Mouse (Mus musculus): ENCODE results near the gene Ppip5k1.

The Ppip5k1 gene

DNA sequence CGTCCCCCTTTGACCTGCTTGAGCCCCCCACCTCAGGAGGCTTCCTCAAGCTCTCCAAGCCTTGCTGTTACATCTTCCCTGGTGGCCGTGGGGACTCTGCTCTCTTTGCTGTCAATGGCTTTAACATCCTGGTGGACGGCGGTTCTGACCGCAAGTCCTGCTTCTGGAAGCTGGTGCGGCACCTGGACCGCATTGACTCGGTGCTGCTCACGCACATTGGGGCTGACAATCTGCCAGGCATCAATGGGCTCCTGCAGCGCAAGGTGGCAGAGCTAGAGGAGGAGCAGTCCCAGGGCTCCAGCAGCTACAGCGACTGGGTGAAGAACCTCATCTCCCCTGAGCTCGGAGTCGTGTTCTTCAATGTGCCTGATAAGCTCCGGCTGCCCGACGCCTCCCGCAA is 55.7 kb downstream of the Ppip5k1 start:
- no peak for DNase-seq (ENCODE audit: low read depth, low spot score)

DNA sequence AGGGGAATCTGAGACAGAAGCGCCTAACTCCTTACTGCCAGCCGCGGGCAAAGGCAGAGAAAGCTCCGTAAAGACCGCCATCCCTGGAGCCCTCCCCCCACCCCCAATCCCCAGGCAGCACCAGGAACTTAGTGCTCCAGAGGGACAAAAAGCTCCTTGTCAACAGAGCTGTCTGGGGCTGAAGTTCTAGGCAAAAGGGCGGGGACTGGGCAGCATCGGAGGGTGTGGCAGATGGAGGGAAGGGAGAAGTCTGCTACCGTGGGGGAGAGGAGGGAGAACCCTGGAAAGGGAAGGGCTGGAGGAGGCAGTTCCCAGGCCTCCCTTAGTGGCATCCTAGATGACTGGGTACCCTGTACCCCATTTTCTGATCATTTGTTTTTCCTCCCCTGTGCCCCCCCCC is 57.1 kb downstream of the Ppip5k1 start:
- DNase-seq (ENCODE audit: low read depth, low spot score), result no peak

DNA sequence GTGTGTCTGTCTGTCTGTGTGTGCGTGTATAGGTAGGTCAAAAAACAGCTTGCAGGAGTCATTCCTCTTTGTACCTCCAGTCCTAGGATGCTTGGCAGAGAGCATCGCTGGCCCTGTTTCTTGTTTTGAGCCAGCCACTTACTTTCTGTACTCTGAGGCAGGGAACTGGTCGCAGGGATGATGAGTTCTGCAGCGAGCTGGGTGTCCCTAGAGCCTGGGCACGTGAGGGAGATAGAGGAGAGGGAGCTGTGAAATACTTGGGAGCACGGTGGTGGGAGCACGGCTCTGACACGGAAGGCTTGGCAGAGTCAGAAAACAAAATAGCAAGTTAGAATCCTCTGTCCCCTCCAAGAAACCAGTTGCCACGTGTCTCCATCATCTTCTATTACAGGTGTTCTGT is 57.5 kb downstream of the Ppip5k1 start:
- DNase-seq (ENCODE audit: low read depth, low spot score), result no peak

DNA sequence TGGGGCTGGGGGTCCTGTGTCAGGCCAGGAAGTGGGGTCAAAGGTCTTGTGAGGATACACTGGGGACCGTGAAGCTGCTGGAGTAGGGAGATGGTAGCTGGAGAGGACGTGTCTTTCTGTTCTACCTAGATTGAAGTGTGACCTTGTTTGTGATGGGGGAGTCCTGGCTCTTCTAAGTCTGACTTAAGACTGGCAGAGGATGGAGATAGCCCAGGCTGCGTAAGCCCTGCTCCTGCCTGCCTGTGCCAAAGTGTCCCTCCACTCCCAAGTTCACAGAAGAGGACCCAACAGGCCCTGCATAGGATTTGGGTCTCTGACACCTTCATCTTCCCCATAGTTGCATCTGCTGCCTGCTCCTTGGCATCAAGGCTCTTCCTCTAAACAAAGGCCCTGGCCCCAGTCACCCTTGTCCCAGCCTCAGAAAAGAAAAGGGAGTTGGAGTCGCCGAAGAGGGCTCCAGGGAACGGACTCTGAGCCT is 58.4 kb downstream of the Ppip5k1 start:
- DNase-seq (ENCODE audit: low read depth, low spot score), result no peak

DNA sequence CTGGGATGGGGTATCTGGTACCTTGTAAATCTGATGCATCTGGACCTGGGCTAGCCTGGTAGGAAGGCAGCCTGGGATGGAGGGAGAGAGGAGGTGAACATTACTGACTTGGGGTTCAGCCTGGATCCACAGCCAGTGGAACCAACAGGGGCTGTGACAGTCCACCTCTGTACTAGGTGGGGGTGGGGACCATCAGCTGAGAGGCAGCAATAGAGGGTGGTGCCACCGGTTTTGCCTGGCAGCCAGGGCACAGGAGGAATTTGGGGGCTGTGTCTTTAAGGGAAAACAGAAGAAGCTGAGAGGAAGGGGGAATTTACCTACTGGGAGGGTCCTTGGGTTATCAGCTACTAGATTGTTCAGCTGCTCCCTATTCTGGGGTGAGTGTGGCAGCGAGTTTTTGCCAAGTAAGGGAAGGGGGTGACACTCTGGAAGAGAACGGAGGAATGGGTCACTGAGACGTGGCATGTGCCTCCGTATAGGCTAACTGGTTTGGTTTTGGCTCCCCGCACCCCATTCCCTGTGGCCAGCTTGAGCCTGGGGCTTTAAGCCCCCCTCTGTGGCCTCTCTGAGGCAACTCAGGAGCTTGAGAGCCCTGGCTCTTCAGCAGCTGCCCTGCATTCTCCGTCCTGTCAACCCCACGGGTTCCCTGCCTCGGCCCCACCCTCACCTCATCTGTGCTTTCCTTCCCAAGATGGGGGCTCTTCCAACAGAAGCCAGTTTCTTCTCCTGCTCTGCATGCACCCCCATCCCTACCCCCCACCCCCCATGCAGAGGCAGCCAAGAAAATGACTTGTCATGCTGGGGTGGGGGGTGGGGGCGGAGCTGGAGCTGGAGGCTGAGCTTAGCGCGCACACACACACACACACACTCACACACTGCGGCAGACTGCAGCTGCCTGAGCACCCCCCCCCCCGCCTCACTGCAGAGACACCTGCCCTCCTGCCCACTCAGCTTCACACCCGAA is 59.3 kb downstream of the Ppip5k1 start:
- DNase-seq (ENCODE audit: low read depth, low spot score), result no peak

DNA sequence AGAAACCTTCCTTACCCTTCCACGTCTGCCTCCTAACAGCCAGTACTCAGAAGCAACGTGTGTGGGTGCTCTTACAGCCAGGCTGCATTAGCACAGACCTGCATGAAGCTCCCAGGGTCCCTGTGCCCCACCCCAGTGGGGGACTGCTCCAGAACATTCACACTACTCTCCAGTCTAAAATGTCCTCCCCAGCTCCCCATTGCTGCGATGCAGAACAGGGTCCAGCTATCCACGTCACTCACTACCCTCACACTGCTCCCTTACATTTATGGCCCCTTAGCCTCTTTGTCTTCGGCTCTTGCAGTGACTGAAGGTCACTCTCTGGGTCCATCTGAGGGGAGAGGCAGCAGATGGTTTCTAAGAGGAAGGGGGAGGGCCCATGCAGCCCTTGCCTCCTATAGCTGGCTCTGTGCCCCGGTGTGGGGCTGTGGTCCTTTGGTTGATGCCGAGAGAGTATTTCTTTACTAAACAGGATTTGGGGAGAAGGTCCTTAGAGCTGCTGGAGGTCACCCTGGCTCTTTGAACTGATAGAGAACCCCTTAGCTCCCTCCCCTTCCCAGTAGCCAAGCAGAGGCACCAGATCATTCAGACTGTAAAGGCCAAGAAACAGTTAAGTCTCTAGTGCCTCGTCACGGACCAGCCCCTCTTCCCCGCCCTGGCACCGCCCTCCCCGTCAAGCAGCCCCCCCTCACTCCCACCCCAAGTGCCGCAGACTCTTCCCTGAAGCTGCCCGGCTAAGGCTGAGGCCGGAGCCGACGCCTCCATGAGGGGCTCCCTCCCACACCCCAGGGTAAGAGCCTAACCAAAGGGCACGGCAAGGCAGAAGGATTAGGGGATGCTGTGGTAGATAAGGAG is 60.2 kb downstream of the Ppip5k1 start:
- DNase-seq (ENCODE audit: low read depth, low spot score), result peak; percentile 62

DNA sequence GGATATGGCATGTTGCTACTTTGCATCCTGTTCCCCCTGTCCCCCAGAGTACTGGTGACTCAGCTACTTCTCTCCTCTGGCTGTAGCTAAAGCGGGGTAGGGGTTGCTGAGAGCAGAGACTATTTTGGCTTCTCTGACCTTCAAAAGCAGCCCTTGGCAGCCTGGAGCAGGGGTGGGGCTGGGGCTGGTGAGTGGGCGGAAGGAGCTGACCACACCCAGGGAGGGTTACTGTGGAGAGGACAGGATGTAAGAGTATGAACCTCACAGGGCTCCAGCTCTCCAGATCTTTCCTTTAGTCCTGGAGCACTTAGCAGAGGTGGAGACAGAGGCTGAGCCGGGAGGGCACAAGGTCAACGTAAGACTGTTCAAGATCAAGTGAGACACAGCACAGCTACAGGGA is 61.0 kb downstream of the Ppip5k1 start:
- no peak for DNase-seq (ENCODE audit: low read depth, low spot score)

DNA sequence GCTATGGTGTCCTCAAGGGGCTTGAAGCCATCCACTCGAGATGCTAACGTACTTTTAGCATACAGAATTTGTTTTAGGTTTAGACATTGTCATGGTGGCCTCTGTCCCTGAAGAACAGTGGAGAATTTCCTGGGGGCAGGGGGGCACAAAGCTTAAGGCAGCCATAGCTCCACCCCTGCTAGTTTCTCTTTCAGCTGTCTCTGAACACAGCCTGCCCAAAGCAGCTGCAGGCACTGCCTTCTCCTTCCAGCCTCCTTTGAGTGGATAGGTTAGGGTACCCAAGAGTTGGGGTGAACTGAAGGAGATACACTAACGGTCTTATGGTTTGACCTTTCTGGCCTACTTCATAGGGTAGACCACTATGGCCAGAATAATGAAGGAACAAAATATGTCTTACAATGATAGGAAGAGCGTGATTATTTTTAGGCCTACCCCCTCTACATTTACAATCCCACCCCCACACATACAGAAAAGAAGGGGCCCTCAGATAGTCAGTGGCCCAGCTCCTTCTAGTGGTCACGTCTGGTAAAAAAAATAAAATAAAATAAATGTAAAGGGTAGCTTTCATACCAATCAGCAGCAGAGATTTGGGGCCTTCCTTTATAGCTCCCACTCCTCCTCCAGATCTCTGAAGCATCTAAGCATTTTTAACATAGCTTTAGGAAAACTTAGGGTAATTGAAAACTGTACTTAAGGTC is 62.7 kb downstream of the Ppip5k1 start:
- no peak for DNase-seq (ENCODE audit: low read depth, low spot score)

DNA sequence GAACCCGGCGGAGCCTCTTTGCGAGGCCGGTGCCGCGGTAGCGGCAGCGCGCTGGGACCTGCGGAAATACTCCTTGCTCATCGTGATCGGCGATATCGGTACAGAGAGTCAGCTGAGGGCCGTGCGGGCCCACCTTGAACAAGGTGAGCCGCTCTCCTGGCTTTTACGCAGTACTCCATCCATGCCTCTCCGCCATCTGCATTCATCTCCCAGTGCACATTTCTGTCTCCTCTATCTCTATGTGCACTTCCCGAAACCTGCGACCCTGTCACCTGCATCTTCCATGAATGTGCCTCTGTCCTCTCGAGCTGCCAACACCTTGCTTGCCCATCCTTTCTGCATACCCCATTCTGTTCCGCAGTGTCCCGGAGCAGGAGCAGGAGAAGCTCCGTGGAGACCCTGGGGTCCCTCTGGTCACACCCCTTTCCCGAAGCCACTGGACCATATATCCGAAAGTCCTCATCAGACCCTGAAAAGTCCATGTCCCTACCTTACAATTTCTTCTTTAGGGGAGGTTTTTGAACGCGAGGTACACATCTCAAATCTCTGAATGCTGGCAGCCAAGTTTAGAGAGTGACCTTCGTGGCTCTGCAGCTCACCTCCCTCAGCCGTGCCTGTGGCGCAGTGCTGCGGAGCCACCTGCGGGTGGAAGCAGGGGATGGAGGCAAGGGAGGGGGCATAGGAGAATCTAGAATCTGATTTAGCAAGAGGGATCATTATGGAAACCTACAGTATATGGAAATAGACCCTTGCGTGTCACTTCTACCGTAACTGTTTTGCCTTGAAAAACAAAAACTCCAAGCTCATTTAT is 65.3 kb downstream of the Ppip5k1 start:
- no peak for DNase-seq (ENCODE audit: low read depth, low spot score)

DNA sequence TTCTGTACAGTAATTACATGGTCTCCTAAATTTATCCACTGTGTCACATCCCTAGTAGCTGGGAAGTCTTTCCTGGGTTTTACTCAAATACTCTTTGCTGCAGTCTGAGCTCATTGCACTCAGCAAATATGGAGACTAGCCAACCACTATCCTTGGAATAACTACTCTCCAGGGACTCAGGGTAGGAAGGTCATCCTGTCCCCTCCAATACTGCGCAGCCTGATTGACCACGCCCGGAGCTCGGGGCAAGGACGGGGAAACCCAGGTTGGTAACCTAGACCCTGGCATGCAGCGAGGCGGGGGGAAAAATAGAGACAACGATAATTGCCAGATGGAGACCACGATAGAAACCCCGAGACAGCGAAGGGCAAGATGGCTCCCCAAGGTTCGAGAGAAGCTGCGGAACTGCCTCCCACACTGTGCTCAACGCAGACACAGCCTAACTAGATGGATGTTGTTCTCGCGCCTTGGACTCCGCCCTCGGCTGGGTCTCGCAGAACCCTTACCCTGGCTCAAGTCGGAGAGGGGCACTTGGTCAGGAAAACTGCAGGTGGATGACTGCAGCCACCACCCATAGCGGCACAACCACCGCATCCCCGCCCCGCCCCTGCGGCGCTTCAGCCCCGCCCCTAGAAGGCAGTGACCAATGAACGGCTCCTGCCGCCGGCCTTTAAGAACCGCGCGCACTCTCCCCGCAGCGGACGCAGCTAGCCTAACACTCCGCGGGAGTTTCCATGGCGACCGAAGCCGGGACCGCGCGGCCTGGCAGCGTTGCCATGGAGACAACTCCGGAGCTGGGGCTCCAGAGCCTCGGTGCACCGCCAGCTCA is 66.1 kb downstream of the Ppip5k1 start, which contains the start of gene Map1a:
Gene Map1a (plus strand): TSS at position 700 of the 829 bp plus-strand sequence.
- peak; percentile 97 for DNase-seq (ENCODE audit: low read depth, low spot score)

DNA sequence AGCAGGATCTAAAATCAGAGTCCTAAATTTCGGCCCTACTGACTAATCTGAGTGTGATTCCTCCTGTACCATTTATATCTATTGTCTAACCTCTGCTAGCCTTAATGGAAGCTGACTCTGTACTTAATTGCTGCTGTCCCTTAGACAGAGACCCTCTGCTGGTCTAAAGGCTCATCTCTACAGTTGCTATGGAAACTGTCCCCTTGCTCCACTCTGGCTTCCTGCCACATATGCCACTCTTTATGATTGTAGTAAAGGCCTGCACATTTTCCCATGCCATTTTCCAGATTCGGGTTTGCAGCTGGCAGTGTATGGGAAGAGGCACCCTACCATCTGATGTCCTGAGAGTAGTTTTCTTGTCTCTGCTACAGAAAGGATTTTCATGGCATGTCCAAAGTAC is 67.3 kb downstream of the Ppip5k1 start:
- no peak for DNase-seq (ENCODE audit: low read depth, low spot score)

DNA sequence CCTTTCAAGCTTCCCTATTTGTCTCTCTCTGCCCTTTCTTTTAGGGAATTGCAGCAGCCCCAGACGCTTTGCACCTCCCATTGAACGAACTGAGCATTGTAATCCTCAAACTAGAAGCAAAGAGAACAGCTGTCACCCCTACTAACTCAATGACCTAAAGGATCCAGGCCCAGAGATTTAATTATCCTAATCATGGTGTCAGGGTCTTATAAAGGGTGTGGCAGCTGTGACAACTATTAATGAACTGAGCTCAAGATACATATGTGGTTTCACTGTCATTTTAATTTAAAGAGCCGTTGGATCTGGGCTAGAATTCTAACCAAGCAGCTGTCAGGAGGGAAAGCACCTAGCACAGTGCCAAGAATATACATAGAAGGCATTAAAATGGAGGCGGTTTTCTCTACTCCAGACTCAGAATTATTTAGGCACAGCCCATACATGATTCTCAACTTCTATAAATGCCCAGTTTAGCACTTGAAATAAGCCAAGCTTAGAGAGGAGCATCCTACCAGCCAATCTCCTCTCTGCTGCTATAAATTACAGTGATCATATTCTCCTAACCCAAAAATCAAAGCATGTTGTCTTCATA is 83.2 kb downstream of the Ppip5k1 start:
- DNase-seq (ENCODE audit: low read depth, low spot score), result no peak

DNA sequence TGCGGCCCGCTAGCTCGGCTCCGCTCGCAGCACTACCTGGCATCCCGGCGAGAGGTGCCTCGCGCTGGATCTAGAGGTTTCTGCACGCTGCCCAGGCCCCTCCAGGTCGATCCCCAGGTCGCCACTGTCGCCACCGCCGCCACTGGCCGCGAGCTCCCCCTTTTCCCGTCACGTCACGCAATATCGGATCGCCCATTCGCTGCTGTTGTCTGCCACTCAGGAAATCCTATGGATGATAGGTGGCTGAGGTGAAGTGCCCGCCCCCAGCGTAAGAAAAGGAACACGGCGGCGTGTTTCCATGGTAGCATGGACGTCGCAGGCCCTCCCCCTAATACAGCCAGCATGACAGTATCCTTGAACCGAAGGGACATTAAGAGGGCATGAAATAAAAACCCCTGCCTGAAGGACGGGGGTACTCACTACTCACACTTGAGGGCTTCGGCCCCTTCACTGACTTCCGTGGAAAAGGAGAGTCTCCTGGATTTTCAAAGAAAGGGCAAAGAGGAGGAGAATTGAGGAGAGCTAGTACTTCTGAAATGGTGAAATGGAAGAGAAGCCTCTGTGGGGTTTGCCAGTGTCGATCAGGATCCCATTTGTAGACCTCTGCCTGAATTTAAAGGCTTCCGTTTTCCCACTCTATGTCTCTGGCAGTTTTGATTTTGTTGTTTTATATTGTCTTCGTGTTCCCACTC is 83.8 kb downstream of the Ppip5k1 start, which contains the start of gene Trp53bp1:
Gene Trp53bp1 (minus strand): TSS at position 172 of the 692 bp plus-strand sequence.
- DNase-seq (ENCODE audit: low read depth, low spot score), result peak; percentile 96

DNA sequence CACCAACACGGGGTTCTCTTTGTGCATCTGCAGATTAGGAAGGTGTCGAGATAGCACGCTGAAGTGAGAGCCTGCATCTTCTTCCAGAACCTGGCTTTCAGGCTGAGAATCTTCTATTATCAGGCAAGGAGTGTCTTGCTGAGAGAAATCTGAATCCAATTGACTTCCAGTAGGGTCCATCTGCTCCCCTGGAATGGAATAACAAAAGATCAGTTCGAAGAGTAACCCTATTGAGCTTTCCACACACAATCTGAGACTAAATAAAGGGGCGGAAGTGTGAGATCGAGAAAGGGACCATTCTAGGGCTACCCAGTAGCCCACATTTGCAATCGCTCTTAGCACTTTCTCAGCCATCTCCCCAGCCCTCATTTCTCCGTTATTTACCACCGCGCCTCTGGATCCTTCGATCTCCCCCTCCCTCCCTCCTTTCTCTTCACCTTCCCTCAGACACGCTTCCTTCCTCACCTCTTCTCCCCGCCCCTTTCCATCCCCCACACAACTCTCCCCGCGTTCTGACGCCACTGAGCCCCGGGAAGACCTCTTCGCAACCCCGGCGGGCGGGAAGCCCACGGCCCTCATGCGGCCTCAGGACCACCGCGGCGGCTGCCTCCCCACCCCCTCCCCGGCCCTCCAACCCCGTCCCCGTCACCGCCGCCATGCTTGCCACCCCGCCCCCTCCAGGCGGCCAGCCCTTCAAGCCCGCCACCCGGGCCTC is 84.5 kb downstream of the Ppip5k1 start:
- DNase-seq (ENCODE audit: low read depth, low spot score), result peak; percentile 69

DNA sequence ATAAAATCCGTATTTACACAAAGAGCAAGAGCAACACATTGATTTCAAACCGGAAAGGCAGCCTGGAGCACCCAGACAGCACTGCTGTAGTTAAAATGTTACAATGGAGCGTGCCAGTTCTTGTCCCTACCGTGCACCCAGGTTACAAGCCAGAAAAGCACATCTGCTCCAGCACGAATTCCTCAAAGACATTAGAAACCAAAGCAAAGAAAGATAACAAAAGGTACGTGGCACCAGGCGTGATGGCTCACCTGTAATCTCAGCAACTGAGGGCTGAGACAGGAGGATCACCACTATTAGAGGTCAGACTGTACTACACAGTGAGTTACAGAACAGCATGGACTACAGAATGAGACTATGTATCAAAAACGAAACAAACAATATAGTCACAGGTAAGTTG is 86.8 kb downstream of the Ppip5k1 start:
- DNase-seq (ENCODE audit: low read depth, low spot score), result no peak
